Mouse (Mus musculus) heart, postnatal 25 days (tissue): ENCODE measurements around the gene Dyrk2. TPM values are rescaled to one million over a fixed set of nuclear protein-coding genes. Genes with fewer than 3 reads are reported as not detected.

ENCODE experiments used
- DNase-seq: peaks from one replicate; pipeline ENCODE4 v3.0.0; 2022; ENCODE audit warnings: low spot score
- intact Hi-C: fragments of 180-260 bp; cut with DNase I; formaldehyde crosslinking; loops from one replicate; pipeline ENCODE4 v1.15.1; 2025
- total RNA-seq, 2 experiments: library from RNA; stranded (reverse); gene quantifications; 2 replicates each; pipeline ENCODE4 v1.2.3; 2021

The Dyrk2 gene
- 10 to 100 TPM; 39.7 to 43.6 TPM for total RNA-seq

DNA sequence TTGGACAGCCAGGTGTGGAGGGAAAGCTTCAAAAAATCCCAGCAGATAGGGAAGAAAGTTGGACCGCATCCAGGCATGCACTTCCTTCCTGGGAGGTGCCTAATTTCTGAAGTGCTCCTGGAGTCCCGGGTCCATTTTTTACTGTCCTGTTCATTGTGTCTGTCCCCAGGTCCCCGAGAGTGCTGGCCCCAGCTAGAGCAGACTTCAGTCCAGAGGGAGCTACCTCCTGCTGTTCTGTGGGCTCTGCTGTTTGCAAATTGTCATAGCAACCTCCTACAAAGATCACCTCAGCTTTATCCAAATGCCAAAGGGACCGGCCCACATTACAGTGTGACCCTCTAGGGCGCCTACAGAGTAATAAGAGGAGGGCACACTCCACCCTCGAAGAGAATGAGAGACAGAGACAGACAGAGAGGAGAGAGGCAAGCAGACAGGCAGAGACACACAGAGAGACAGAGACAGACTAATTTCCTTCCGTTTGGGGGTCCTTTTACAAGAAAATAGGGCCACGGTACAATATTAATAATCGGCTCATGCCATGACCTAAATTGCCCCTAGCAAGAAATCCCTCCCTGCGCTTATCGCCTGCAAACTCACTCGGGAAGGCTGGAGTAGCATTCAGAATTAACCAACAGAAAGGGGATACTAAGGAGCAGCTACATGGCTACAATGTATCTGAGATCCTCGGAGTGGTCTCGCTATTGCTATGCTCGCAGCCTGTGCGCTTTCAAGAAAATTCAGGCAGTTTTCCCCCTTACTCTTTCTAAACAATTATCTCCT, at the start of gene Dyrk2:
TSS of gene Dyrk2 (minus strand) at position 9 of the 780 bp plus-strand sequence.
- no peak for DNase-seq
- intact Hi-C loops: no loop called here

DNA sequence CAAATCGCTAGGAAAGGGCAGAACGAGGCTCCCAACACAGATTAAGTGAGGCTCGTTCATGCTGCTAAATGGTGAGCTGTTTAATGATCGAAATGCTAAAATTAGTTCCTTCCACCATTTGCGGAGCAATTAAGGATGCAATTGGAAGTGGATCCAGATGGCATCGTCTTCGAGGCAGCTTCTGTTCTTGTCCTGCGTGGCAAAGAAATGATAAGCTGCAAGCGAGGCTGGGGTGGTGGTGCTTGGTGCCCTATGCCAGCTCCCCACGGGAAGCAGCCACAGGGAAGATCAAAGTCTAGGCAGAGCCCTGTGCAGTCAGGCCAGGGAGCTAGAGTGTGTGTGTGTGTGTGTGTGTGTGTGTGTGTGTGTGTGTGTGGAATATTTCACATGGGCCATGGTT, 32.6 kb upstream of the Dyrk2 start:
- DNase-seq: no peak

DNA sequence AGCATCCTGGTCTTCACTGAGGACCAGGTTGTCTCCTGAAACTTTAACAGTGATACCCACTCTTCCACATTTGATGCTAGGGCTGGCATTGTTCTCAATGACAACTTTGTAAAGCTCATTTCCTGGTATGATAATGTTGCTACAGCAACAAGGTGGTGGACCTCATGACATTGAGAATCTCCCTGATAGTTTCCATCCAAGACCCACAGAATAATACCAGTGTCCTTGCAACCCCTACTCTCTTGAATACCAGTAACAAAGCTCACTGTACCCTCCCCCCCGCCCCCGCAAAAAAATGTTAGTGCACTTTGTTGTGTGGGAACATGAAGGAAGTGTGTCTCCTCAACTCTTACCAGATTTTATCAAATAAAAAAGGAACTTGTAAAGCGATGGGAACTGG, 23.6 kb upstream of the Dyrk2 start:
- intact Hi-C loops: no loop called here
- DNase-seq: no peak

More for the DNA sequence above, 32.6 kb upstream of the Dyrk2 start:
- intact Hi-C loops: no loop called here

DNA sequence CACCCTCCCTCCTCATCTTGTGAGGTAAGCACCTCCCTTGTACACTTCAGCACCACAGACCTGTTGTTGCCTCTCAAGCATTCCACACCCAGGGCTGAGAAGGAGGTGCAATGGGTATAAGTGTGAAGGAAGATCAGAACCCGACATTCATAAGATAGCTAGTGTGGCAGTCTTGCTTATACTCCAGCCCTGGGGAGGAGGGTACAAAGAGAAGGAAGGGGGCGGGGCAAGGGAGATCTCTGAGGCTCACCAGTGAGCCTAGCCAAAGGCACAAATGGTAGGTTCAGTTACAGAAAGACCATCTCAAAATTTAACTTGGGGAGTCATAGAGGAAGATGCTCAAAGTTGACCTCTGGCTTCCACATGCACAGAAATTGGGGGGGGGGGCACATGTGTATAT, 14.1 kb upstream of the Dyrk2 start:
- DNase-seq: no peak
- intact Hi-C loops: no loop called here

DNA sequence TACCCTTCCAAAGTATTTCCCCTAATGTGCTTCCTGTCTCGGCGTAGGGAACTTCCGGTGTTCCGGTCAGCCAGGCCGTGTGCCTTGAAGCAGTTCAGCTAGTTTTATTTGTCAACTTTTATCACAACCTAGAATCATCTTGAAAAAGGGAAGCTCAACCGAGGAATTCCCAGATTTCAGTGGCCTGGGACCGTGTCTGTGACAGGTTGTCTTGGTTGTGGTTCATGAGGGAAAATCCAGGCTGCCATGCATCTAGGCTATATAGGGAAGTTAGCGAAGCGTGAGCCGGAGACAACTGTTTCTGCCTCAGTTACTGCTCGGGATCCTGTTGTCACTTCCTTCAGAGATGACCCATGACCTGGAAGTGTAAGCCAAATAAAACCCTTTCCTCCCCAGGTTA, 13.3 kb upstream of the Dyrk2 start:
- no peak for DNase-seq
- intact Hi-C loops: no loop called here

DNA sequence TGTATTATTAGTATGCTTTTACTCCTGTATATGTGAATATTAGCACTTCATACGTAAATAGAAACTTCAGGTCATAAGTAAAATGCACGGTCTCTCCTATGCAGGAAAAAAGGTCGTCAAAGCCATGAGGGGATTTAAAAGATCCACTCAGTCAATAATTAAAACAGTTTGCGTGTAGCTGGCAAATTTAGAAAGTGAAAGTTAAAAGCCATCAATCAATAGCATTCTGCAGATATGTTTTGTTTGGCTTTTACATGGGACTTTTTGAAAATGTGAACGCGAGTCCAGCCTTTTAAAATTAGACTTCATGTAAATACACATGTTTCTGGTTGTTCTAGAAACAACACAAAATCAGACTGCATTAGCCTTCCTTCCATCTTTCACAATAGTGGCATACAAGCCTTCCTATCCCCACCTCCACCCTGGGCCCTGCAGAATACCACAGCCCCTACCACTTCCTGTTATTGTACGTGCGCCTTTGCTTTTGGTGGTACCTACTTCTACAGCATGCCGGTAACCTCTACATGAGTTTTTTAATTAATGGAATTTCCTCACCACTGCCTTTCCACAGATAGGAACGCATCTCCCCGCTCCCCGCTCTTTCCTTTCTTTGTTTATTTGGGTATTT, 12.4 kb upstream of the Dyrk2 start:
- DNase-seq: no peak

DNA sequence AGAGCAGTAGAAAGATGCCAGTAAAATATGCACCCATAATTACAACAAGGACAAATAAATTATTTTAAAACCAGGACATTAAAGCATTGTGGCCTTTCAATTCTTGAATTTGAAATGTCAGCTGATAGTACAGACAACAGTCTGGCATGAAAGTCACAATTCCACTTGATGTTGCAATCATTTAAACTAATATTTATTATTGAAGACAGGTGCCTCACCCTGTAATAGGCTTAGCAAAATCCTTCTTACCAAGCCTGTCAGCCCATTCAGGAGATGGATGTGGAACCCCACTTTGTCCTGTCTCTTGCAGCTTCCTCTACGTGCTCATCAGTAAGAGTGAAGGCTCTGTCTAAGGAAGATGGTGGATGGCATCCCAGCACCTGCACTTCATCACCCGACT, 10.8 kb upstream of the Dyrk2 start:
- intact Hi-C loops: no loop called here
- DNase-seq: no peak

More for the DNA sequence above, 12.4 kb upstream of the Dyrk2 start:
- intact Hi-C loops: no loop called here

DNA sequence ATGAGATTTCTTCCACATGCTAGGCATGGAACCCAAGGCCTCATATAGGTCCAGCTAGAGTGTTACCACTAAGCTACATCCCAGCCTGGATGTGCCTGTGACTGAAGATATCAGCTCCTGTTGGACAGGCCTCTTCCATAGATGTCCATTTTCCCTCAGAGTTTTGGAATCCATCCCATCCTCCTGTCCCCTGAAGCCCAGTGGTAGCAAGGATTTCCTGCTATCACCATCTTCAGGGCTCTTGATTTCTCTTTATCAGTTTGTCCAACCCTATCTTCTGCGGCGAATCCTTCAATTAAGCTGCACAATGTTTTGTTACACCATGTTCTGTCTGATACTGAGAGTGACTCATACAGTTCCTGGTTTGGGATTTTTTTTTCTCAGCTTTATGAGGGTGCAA, 2.2 kb upstream of the Dyrk2 start:
- no peak for DNase-seq
- intact Hi-C loops: no loop called here

DNA sequence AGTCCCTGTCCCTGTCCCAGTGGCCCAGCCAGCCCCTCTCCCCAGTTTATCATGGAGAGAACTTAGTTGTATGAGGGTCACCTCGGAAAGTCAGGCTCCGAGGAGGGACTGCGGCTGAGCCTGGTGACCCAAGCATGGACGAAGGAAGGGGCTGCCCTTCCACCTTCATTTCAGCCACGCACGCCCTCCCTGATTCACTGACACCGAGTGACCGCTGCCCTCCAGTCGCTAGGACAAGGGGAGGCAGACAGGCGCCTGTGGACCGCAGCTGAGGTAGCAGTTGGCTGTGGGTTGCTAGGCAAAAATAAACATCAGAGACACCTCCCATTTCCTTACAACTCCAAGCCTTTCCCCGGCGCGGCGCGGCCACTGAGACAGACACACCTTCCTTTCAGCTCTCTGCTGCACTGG, 413 bp downstream of the Dyrk2 start:
- intact Hi-C loops: loop anchor here (2.0 to 5.0 kb wide), 4 partner anchors 57 to 373 kb away; partner anchors contain the start of gene Cand1
- peak; percentile 71 for DNase-seq

DNA sequence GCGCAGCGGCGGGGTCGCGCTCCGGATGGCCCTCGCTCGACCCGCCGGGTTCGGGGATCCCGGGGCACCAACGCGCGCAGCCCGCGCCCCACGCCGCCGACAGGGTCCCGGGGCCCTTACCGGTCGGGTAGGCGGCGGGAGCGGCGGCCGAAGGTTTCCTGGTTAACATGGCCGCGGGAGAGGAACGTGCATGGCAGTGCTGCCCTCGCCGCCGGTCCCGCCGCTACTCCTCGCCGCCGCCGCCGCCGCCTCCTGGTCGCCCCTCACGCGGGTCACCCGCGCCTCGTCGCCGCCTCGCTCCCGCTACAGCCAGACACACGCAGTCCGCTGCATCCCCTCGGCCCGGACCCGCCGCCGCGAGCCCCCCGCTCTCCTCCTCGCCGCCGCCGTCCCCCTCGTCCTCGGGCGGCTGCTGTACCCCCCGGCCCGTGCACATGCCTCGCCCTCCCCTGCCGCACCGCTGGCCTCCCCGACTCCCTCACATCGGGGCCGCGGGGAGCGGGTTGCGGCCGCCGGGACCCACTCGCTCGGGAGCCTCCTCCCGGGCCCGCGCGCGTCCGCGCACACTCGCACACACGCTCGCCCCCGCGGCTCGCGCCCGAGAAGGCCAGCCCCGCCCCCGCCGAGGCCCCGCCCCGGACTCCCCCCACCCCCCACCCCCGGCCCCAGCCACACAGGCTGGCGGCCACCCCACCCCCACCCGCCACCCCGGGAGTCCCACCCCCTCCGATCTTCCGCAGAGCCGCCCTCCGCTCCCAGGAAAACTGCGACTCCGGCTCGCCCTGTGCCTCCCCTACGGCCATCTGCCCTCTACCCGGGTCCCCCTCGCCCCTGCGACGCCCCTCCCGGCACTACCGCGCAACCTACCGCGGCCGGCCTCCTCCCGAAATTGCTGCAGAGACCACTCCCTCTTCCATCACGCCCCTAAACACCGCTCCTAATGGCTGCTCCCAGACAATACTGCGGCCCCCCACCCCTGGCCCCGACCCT, 1.1 kb downstream of the Dyrk2 start:
- DNase-seq: peak; percentile 65
- intact Hi-C loops: loop anchor here (2.0 to 5.0 kb wide), 4 partner anchors 57 to 373 kb away; partner anchors contain the start of gene Cand1

DNA sequence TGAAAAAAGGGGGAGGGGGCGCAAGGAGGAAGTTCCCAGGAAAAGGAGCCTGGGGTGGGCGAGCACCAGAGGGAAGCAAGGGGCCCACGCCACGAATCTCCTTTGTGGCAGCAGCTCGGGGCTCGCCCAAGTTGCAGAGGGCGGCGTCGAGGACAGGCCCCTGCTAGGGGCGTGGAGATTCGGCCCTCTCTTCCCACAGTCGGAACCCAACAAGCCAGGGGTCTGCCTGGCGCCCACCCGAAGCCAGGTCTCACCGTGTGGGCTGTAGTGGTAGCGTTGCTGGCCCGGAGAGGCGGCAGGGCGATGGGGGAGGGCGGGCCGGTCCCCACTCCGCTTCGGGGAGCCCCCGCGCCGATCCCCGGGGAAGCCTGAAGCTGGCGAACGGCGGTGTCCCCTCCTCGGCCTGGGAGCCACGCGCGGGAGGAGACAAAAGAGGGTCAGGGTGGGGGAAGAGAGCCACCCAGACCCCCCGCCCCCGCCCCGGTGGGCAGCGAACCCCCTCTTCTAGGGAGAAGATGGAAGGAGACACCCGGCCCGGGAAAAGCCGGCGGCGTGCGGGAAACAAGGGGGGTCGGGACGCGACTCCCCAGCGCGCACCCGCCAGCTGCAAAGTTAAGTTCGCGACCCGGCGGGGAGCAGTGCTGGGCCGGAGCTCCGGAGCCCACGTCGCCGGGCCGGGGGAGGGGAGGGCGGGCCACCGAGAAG, 2.0 kb downstream of the Dyrk2 start:
- intact Hi-C loops: loop anchor here (2.0 to 5.0 kb wide), 4 partner anchors 56 to 374 kb away; partner anchors contain the start of gene Cand1
- DNase-seq: peak; percentile 21

DNA sequence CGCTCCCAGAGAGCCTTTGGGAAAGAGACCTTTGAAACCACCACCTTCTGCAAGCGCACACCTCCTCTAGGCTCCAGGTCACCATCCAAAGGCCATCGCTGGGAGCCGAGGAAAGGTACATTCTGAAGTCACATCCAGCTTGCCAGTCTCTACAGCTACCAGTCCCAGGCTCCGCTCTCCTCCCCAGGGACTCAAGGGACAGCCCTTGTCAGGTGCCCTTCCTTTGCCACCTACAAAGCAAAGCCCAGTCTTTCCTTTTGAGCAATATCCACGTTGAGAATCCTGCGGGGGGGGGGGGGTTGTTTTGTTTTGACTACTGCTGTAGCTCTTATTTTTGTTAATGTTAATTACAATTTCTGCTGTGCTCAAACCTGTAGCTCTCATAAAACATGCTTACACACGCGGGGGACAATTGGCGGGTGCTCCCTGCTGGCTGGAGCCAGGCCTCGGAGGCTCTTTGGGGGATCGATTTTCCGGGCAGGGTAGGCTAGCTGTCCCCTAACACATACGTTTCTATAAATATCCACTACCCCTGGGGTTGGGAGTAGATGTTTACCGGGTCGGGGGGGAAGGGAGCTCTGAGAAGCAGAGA, 2.6 kb downstream of the Dyrk2 start:
- intact Hi-C loops: loop anchor here (5.0 kb wide), 3 partner anchors 55 to 375 kb away; partner anchors contain the start of gene Cand1
- DNase-seq: no peak

DNA sequence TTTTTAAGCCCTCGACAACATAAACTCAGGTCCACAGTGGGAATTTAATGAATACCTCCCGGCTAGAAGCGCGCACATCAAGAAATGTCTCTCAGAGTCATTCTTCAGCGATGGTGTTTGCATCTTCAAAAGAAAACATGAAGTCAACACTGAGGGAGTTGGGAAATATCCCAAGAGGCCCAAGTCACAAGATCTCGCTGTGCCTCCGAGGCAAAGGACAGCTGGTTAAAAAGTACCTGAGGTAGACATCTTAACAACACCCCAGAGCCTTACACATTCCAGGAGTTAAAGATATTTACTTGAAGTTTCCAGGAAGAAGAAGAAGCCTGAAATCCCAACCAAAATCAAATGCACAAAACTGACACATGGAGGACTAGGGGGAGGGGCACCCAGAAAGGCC, 5.0 kb downstream of the Dyrk2 start:
- intact Hi-C loops: loop anchor here (5.0 kb wide), 3 partner anchors 53 to 377 kb away; partner anchors contain the start of gene Cand1
- no peak for DNase-seq

DNA sequence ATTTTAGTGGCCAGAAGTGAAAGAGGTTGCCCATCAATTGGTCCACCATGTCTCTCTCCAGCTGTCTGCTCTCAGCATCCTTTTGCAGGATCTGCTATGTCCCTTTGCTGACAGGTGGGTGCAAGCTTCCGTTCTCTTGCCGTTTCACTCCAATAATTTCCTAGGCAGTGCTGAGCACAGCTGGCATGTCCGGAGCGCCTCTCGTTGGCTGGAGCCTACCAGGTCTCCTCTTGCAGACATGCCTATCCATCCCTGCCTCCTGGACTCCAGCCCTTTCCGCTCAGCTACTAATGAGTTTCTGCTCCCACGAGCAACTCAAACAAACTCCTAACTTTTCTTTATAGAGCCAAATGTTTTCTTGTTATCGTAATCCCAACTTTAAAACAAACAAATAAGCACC, 6.4 kb downstream of the Dyrk2 start:
- DNase-seq: no peak
- intact Hi-C loops: no loop called here

DNA sequence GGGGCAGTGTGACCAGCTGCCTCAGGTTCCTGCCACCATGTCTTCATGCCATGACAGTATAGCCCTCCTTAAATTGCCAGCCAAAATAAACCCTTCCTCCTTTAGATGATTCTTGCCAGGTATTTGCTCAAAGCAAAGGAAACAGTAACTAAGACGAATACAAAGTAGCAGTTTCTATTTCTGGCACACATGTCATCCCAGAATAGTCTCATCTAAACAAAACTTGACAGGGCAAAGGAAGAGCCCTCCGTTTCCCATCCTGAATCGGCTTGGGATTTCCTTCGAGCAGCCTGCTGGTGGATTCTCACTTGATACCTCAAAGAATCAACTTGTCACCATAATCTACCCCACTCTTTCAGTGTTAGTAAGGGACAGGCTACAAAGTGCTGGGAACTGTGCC, 7.8 kb downstream of the Dyrk2 start:
- intact Hi-C loops: no loop called here

DNA sequence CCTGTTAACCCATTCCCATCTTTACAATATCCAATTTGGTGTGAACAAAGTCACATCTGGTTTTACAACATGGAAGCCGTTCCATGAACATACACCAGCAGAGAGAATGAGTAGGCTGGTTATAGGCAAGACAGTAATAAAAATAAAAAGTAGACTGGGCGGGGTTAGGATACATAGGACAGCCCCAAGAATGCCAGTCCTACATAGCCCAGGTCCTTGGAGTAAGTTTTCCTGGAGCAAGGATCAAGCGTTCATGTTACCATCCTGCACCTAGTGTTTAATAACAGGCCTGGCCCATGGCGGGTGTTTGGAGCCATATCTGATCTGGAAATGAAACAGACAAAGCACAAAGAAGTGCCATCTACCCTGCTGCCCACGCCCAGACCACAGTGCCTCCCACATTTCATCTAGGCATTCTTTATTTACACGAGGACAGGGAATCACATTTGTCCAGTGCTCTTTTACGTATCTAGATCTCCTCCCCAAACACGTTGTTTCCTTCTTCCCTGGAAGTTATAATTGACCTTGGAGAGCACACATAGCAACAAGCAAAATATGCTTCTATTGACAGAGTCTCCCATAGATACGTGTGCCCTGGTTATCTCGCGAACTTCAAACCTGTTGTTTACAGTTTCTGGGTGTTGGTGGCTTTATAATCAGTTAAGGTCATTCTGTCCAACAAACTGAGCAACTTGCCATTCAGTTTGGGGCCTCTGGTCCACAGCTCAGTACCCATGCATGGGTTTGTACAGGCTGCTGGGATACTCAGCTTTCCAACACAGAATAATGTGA, 8.6 kb downstream of the Dyrk2 start:
- intact Hi-C loops: no loop called here
- DNase-seq: no peak

More for the DNA sequence above, 7.8 kb downstream of the Dyrk2 start:
- no peak for DNase-seq

DNA sequence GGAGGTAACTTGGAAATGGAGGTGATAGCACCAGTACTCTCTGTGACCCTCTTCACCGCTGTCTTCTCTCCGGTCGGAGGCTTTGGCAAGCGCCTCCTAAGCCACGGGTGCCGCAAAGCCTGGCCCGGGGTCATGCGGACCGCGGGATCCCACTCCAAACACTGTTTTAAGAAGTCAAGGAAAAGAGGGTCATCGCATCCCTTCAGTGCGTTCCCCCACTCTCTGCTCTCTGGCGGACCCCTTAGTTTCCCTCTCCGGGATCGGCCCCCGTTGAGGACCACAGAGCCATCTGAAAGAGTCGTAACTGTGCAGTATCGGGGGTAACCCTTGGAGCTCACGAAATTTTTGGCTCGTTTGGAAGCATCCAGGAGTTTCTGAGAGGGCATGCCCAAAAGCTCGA, 10.4 kb downstream of the Dyrk2 start:
- DNase-seq: no peak
- intact Hi-C loops: no loop called here

DNA sequence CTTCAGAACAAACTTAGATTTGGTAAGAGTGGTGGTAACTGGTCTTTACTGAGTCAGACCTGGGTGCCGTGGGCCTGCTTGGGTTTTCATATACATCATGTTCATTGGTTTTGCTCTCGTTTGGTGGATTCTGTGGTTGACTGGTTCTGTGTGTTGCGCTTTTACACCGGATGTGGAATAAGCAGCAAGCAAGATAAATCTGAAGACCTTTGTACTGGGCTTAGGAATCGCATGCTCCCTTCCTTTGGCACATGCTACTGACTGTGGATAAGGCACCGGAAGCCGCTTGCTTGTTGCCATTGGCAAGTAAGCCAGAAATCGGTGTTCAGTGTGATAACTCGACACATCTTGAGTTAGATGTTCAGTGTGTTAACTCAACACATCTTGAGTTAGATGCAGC, 15.4 kb downstream of the Dyrk2 start:
- DNase-seq: no peak
- intact Hi-C loops: no loop called here
